Mouse (Mus musculus) Muller cell, postnatal 12 days (primary cell): ENCODE measurements around the gene Trex1.

ENCODE experiments used
- DNase-seq: peaks from one replicate; pipeline ENCODE4 v3.0.0-alpha.2; 2015; ENCODE audit errors: inconsistent ontology term

Trex1 gene

GRCm38 (mm10) chr9:109051651-109052489 lies 7.7 kb downstream of the Trex1 start:
- DNase-seq: no peak

- DNase-seq: no peak
Measured at GRCm38 (mm10) chr9:109051011-109051501, 8.5 kb downstream of the Trex1 start.

- DNase-seq: no peak
Measured at GRCm38 (mm10) chr9:109050674-109050997, 8.9 kb downstream of the Trex1 start.

- DNase-seq: no peak
Measured at GRCm38 (mm10) chr9:109049996-109050673, 9.4 kb downstream of the Trex1 start.

- DNase-seq: no peak
Measured at GRCm38 (mm10) chr9:109049316-109049715, 10.2 kb downstream of the Trex1 start.

DNA sequence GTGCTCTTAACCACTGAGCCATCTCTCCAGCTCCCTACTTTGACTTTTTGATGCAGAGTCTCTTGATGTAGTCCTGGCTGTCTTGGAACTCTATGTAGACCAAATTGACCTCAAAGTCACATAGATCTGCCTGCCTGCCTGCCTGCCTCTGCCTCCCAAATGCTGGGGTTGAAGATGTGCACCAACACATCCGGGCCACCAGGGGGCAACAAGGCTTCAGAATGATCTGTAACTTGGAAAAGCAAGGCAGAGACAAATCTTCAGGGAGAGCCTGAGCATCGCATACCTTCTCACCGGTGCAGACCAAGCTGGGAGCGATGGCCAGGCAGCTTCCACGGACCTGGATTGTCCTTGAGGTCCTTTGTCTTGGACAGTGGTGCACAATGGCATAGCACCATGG lies 13.2 kb downstream of the Trex1 start:
- peak; percentile 40 for DNase-seq

GRCm38 (mm10) chr9:109041351-109041750 lies 18.2 kb downstream of the Trex1 start:
- no peak for DNase-seq

GRCm38 (mm10) chr9:109040906-109041305 lies 18.6 kb downstream of the Trex1 start:
- DNase-seq: no peak

DNA sequence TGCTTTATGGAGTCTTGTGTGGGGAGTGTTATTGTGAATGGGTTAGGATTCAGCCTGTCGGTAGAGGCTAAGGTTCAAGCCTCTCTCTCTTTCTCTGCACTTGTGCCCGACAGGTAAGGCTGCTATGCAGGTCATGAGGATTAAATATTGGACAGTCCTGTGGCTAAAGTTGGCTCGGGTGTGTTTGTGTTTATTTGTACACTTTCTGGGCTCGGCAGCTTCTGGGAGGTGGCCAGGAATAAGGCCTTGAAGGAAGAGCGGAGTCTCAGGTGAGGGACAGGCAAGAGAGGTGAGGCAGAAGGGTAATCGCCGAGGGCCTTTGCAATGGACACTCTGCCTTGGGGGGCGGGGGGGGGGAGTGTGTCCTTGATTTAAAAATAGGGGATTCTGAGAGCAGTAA lies 19.3 kb downstream of the Trex1 start:
- no peak for DNase-seq

DNA sequence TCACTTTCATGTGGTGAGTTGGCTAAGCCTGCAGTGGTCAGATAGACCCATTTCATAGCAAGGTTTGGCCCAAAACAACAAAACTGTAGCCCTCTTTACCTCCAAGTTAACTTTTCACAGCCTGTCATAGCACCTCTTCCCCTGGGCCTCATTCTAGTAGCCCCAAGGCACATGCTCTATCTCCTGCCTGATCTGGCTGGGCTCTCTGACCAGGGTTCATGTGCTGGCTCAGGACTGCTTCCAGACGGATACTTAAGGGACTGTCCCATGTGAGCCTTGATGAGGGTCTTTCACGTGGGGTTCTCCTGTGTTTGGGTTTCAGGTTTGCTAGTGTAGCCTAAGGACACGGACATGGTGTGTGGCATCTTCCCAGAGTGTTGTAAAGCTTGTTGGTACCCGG lies 19.9 kb downstream of the Trex1 start:
- DNase-seq: no peak

DNA sequence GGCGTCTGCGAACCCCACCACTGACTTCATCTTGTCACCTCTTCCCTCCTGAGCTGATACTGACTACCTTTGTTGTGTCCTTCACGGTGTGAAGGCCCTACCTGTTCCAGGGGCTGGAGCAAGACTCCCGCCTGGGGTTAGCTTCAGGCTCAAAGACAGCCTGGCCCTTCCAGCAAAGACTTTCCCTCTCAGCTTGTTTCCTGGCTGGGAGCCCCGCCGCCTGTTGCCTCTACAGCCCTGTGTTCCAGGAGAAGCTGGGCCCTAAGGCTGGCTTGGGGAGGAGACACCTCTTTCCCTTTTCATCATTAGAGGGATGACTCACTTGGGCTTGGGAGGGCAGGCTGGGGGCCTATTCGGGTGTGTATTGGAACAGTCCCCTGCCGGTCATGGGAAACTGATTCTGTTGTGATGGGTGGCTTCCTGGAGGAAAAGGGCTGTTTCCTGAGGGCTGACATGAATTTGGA lies 20.6 kb downstream of the Trex1 start:
- DNase-seq: peak; percentile 72

DNA sequence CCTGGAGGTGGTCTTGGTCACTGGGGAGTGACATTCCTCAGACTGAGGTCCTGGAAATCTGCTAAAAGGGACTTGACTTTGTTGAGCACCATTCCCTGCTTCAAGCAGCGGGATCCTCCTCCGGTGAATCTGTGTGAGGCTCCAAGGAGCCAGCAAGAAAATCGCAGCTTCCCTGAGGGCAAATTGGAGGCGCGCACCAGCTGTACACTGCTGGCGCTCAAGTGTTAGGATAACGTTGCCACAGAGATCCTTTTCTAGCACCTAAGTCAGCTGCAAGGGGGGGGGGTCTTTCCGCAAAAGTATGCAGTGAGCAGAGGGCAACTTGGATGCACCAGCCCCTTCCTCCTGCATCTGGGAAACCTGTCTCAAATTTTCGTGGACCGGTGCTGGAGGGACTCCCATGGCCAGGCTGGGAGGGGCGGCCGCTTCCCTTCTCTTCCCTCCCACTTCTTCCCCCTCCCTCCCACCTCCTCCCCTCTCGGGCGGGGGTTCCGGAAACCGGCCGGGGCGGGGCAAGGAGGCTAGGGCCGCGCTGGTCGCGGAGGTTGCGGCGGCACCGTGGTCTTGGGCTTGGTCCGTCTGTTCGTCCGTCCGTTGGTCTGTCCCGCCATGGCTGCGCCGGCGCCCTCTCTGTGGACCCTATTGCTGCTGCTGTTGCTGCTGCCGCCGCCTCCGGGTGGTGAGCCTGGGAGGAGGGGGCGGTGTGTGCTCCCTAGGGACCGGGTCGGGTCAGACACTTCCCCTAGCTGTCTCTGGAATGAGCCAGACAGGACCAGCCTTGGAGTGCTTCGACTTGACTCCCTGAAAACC lies 21.2 kb downstream of the Trex1 start, which contains the start of gene Shisa5:
Shisa5 (plus strand) TSS at position 480 of the 810 bp plus-strand sequence.
- DNase-seq: peak; percentile 88

DNA sequence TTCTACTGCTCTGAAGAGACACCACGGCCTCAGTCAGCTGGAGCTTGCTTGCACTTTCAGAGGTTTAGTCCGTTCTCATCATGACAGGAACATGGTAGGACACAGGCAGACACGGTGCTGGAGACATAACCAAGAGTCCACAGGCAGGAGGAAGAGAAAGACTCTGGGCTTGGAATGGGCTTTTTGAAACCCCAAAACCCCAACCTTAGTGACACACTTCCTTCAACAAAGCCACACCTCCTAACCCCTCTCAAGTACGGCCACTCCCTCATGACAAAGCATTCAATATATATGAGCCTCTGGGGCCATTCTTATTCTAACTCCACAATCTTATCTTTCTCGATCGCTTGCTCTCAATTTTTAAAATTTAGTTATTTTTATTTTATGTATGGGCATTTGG lies 27.1 kb downstream of the Trex1 start:
- DNase-seq: no peak

- no peak for DNase-seq
Measured at GRCm38 (mm10) chr9:109031686-109032085, 27.8 kb downstream of the Trex1 start.

- DNase-seq: no peak
Measured at GRCm38 (mm10) chr9:109031001-109031400, 28.5 kb downstream of the Trex1 start.

- no peak for DNase-seq
Measured at GRCm38 (mm10) chr9:109030312-109030711, 29.2 kb downstream of the Trex1 start.

GRCm38 (mm10) chr9:109028919-109029318 lies 30.6 kb downstream of the Trex1 start:
- no peak for DNase-seq

- no peak for DNase-seq
Measured at GRCm38 (mm10) chr9:109028421-109028820, 31.1 kb downstream of the Trex1 start.

GRCm38 (mm10) chr9:109027521-109027920 lies 32.0 kb downstream of the Trex1 start:
- DNase-seq: peak; percentile 37

DNA sequence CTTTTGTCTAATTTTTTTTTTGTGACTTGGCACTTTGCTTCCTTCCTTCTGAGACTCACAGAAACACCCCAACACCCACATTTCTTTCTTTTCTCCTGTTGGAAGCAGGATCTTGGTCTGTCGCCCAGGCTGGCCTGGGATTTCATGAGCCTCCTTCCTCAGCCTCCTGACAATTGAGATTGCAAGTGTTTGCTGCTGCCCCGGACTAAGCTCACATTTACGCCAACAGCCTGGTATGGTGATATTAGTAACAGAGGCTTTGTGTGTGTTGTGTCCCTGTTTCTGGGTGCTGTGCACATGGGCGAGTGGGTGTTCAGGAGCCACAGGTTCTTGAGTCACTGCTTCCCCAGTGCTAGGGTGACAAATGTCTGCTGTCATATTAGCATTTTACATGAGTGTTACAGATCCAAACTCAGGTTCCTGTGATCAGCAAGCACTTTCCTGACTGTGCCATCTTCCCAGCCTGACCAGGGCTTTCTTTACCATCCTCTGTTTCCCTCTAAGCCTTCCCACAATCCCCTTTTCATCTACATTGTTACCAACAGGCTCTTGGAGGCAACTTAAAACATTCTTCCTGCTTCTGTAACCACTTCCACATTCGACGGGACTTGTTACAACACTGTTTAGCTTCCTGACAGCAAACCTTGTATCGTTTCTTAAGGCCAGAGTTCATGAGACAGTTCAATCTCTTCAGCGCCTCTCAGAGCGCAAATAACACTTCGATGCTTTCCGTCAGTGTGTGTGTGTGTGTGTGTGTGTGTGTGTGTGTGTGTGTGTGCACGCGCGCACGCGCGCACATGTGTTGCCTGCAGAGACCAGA lies 36.5 kb downstream of the Trex1 start:
- no peak for DNase-seq

GRCm38 (mm10) chr9:109021428-109021827 lies 38.1 kb downstream of the Trex1 start:
- no peak for DNase-seq
